ENCODE assay signal across 19 mouse cellular contexts in genomic region chr17:70967646-70968045, GRCm38 (mm10). TPM values are rescaled to one million over a fixed set of nuclear protein-coding genes. Genes with fewer than 3 reads are reported as not detected.
DNase-seq lines count a peak whose midpoint lies in the region; ATAC-seq lines count a peak whose summit lies in the region.
"Had no signal": no experiment of that assay in that cellular context is flagged by ENCODE, and none has a peak within 500 bp of the region (broad histone marks: within the 10 kb centered on the region; RNA-seq: fewer than 3 reads in every experiment).

No protein-coding gene starts in this region.

- no peaks in the 10 kb centered on the region for H3K27me3 ChIP-seq in hindbrain, embryonic 11.5 days (ENCODE audit: control insufficient read depth, insufficient read depth, low read length)
- no peaks in the 10 kb centered on the region for H3K27me3 ChIP-seq in hindbrain, embryonic 14.5 days (ENCODE audit: control insufficient read depth, insufficient read depth, low read length)
- no peaks in the 10 kb centered on the region for H3K27me3 ChIP-seq in neural tube, embryonic 15.5 days (replicated peaks)
- H3K27me3 ChIP-seq in heart, embryonic 12.5 days (replicated peaks): peaks cover 10% of the 10 kb centered on the region; the same call in 1 of the 2 replicates
- H3K27me3 ChIP-seq: neural tube, embryonic 13.5 days had no signal

- no peak for ATAC-seq in hindbrain, embryonic 11.5 days (ENCODE audit: low FRiP score)
- no peak for ATAC-seq in hindbrain, embryonic 14.5 days (ENCODE audit: low FRiP score)
- no peak for ATAC-seq in neural tube, embryonic 15.5 days (ENCODE audit: low FRiP score)
- ATAC-seq in heart, embryonic 12.5 days (ENCODE audit: insufficient number of reproducible peaks, low FRiP score): no peak

- H3K9ac ChIP-seq in hindbrain, embryonic 11.5 days (ENCODE audit: low read depth, low read length): no peak overlapping the region
- no peak overlapping the region for H3K9ac ChIP-seq in hindbrain, embryonic 14.5 days
- H3K9ac ChIP-seq in neural tube, embryonic 15.5 days (replicated peaks): no peak overlapping the region
- H3K9ac ChIP-seq in heart, embryonic 12.5 days: no peak overlapping the region
- H3K9ac ChIP-seq: heart, embryonic 15.5 days; lung, embryonic 14.5 days; neural tube, embryonic 13.5 days had no signal

- no peaks in the 10 kb centered on the region for H3K4me1 ChIP-seq in hindbrain, embryonic 11.5 days (replicated peaks; ENCODE audit: control insufficient read depth, insufficient read depth, low read length)
- no peaks in the 10 kb centered on the region for H3K4me1 ChIP-seq in hindbrain, embryonic 14.5 days (replicated peaks; ENCODE audit: control insufficient read depth, insufficient read depth, low read length)
- no peaks in the 10 kb centered on the region for H3K4me1 ChIP-seq in neural tube, embryonic 15.5 days
- H3K4me1 ChIP-seq in brown adipose tissue, adult 24 weeks (ENCODE audit: control insufficient read depth, insufficient read depth, insufficient read length, low read length): no peaks in the 10 kb centered on the region
- 0 out of 2 replicates have a peak, but pooled peaks cover 3% of the 10 kb centered on the region for H3K4me1 ChIP-seq in heart, embryonic 12.5 days (replicated peaks)
- H3K4me1 ChIP-seq: neural tube, embryonic 13.5 days had no signal

- no peaks in the 10 kb centered on the region for H3K9me3 ChIP-seq in hindbrain, embryonic 11.5 days (ENCODE audit: control insufficient read depth, low read length)
- H3K9me3 ChIP-seq in hindbrain, embryonic 14.5 days (ENCODE audit: control insufficient read depth, low read length): no peaks in the 10 kb centered on the region
- H3K9me3 ChIP-seq in neural tube, embryonic 15.5 days (replicated peaks): no peaks in the 10 kb centered on the region
- H3K9me3 ChIP-seq in heart, embryonic 12.5 days (replicated peaks): no peaks in the 10 kb centered on the region
- H3K9me3 ChIP-seq: heart, embryonic 15.5 days; neural tube, embryonic 13.5 days had no signal

- no peak overlapping the region for H3K27ac ChIP-seq in hindbrain, embryonic 11.5 days (ENCODE audit: low read depth, low read length)
- H3K27ac ChIP-seq in hindbrain, embryonic 14.5 days: no peak overlapping the region
- H3K27ac ChIP-seq in neural tube, embryonic 15.5 days (replicated peaks): no peak overlapping the region
- H3K27ac ChIP-seq in brown adipose tissue, adult 24 weeks (replicated peaks; ENCODE audit: low read depth, low read length): peak overlapping the region; percentile 66; the same call in 1 of the 2 replicates
- H3K27ac ChIP-seq in heart, embryonic 12.5 days (ENCODE audit: poor library complexity, severe bottlenecking): no peak overlapping the region
- H3K27ac ChIP-seq: heart, embryonic 15.5 days; macrophage; neural tube, embryonic 13.5 days had no signal

- H3K4me3 ChIP-seq in hindbrain, embryonic 11.5 days (ENCODE audit: low read depth, low read length): no peak overlapping the region
- no peak overlapping the region for H3K4me3 ChIP-seq in hindbrain, embryonic 14.5 days (replicated peaks; ENCODE audit: low read length)
- H3K4me3 ChIP-seq in neural tube, embryonic 15.5 days (replicated peaks): no peak overlapping the region
- no peak overlapping the region for H3K4me3 ChIP-seq in brown adipose tissue, adult 24 weeks (ENCODE audit: insufficient read depth, low read depth, low read length)
- no peak overlapping the region for H3K4me3 ChIP-seq in heart, embryonic 12.5 days
- H3K4me3 ChIP-seq: erythroblast, embryonic 14.5 days; heart, embryonic 15.5 days; neural tube, embryonic 13.5 days had no signal

- peak; percentile 12 for DNase-seq in hindbrain, embryonic 11.5 days (ENCODE audit: low spot score)
- DNase-seq in hindbrain, embryonic 14.5 days (ENCODE audit: low spot score): no peak
- peak; percentile 16 for DNase-seq in neural tube, embryonic 10.5 days (ENCODE audit: extremely low spot score, low spot score)
- peak; percentile 33 for DNase-seq in naive thymus-derived CD4-positive, alpha-beta T cell, adult 2 months (ENCODE audit: low read depth)
- DNase-seq in gastrocnemius, adult 8-10 months (ENCODE audit: low spot score in 2 of 2): no peak
- DNase-seq: cerebellum, postnatal 10 days; kidney, adult 8-10 months; layer of hippocampus, postnatal 36 days; left cerebral cortex, postnatal 4 days; right cerebral cortex, postnatal 14 days had no signal

- H3K36me3 ChIP-seq in hindbrain, embryonic 11.5 days (ENCODE audit: control insufficient read depth, insufficient read depth, low read length): no peaks in the 10 kb centered on the region
- 0 out of 2 replicates have a peak, but pooled peaks cover under 1% of the 10 kb centered on the region for H3K36me3 ChIP-seq in hindbrain, embryonic 14.5 days (replicated peaks; ENCODE audit: control insufficient read depth, insufficient read depth)
- H3K36me3 ChIP-seq in neural tube, embryonic 15.5 days: no peaks in the 10 kb centered on the region
- no peaks in the 10 kb centered on the region for H3K36me3 ChIP-seq in heart, embryonic 12.5 days
- H3K36me3 ChIP-seq: heart, embryonic 15.5 days; neural tube, embryonic 13.5 days had no signal

- 49% methylated on average over 12 of the region's 12 CpGs for WGBS in hindbrain, embryonic 11.5 days
- 53% methylated on average over 12 of the region's 12 CpGs for WGBS in hindbrain, embryonic 14.5 days
- 64% methylated on average over 12 of the region's 12 CpGs for WGBS in neural tube, embryonic 15.5 days
- WGBS in heart, embryonic 12.5 days: 55% methylated on average over 12 of the region's 12 CpGs

- no peak overlapping the region for H3K4me2 ChIP-seq in hindbrain, embryonic 11.5 days (replicated peaks; ENCODE audit: low read depth, low read length)
- H3K4me2 ChIP-seq in hindbrain, embryonic 14.5 days (replicated peaks): no peak overlapping the region
- H3K4me2 ChIP-seq in neural tube, embryonic 15.5 days: no peak overlapping the region
- H3K4me2 ChIP-seq in heart, embryonic 12.5 days: no peak overlapping the region
- H3K4me2 ChIP-seq: heart, embryonic 15.5 days; liver, embryonic 11.5 days; lung, embryonic 14.5 days; neural tube, embryonic 13.5 days had no signal

RNA-seq across cellular contexts. Expression of gene Myom1, which starts 34.8 kb away (rescaled TPM):
- 2.0 and 2.8 TPM in 2 replicates for polyA plus RNA-seq in hindbrain, embryonic 11.5 days (2014; fragmentation: Nextera tagmentation; extraction: Ambion mirVana)
- 1.5 and 2.3 TPM in 2 replicates for polyA plus RNA-seq in hindbrain, embryonic 14.5 days (2014; fragmentation: Nextera tagmentation; extraction: Ambion mirVana)
- polyA plus RNA-seq in neural tube, embryonic 15.5 days (2015; fragmentation: Nextera tagmentation; extraction: Ambion mirVana): 3.3 and 3.6 TPM in 2 replicates
- 10.1 and 21.6 TPM in 2 replicates for polyA plus RNA-seq in brown adipose tissue, adult 24 weeks (2012; ENCODE audit: insufficient read depth, insufficient read length, missing spikeins)
- 229 and 241 TPM in 2 replicates for polyA plus RNA-seq in heart, embryonic 12.5 days (2016; fragmentation: Nextera tagmentation; extraction: Ambion mirVana)
- total RNA-seq in gastrocnemius, adult 8-10 months (2022): 1,000 to 10,000 TPM; 1,304 to 1,591 (median 1,439) TPM
- polyA plus RNA-seq: erythroblast, embryonic 14.5 days had no signal

RNA-seq across cellular contexts. Expression of gene Myl12a, which starts 35.0 kb away (rescaled TPM):
- 448 and 472 TPM in 2 replicates for polyA plus RNA-seq in hindbrain, embryonic 11.5 days (2014; fragmentation: Nextera tagmentation; extraction: Ambion mirVana)
- 106 and 119 TPM in 2 replicates for polyA plus RNA-seq in hindbrain, embryonic 14.5 days (2014; fragmentation: Nextera tagmentation; extraction: Ambion mirVana)
- polyA plus RNA-seq in neural tube, embryonic 15.5 days (2015; fragmentation: Nextera tagmentation; extraction: Ambion mirVana): 103 and 187 TPM in 2 replicates
- polyA plus RNA-seq in brown adipose tissue, adult 24 weeks (2012; ENCODE audit: insufficient read depth, insufficient read length, missing spikeins): 287 and 322 TPM in 2 replicates
- polyA plus RNA-seq in heart, embryonic 12.5 days (2016; fragmentation: Nextera tagmentation; extraction: Ambion mirVana): 832 and 883 TPM in 2 replicates
- 100 to 1,000 TPM; 326 to 366 (median 337) TPM for total RNA-seq in gastrocnemius, adult 8-10 months (2022)

Comparison
In these comparisons a context has a peak if more than half of its experiments do, and no peak if none do; other contexts are left out.
1. DNase-seq: peak in hindbrain, embryonic 11.5 days (single experiment), neural tube, embryonic 10.5 days (single experiment) and naive thymus-derived CD4-positive, alpha-beta T cell, adult 2 months (single experiment); none in hindbrain, embryonic 14.5 days (single experiment) and gastrocnemius, adult 8-10 months (0 of 2).
2. RNA of gene Myom1, which starts 34.8 kb away (polyA plus RNA-seq): 229 to 241 TPM in heart, embryonic 12.5 days; 10.1 to 21.6 TPM in brown adipose tissue, adult 24 weeks, 3.3 to 3.6 TPM in neural tube, embryonic 15.5 days, 2.0 to 2.8 TPM in hindbrain, embryonic 11.5 days and 1.5 to 2.3 TPM in hindbrain, embryonic 14.5 days; every median in the first group is over 10 times any median in the second.